Mouse (Mus musculus) left cerebral cortex, postnatal 14 days (tissue): Measurements from ENCODE around the gene Lipe. TPM values are rescaled to one million over a fixed set of nuclear protein-coding genes. Genes with fewer than 3 reads are reported as not detected.
A peak's percentile ranks its signal among the peaks of the same experiment; 100 is the strongest.

Experiments
- DNase-seq, 2 experiments: peaks; one replicate each; pipeline ENCODE4 v3.0.0; 2021 to 2022; ENCODE audit warnings: low spot score in 2 of 2, mixed read lengths in 1 of 2
- intact Hi-C: fragments of 180-260 bp; cut with DNase I; formaldehyde crosslinking; loops from one replicate; pipeline ENCODE4 v1.15.1; 2025
- total RNA-seq, 2 experiments: library from RNA; stranded (reverse); gene quantifications; 2 replicates each; pipeline ENCODE4 v1.2.3; 2021

Gene Lipe
- total RNA-seq, 2 experiments from 2014 or later, result 5.6 to 6.3 TPM

GRCm38 (mm10) chr7:25390054-25390770 is 8.3 kb downstream of the Lipe start:
- no peak for DNase-seq
- intact Hi-C loops, result no loop called here

DNA sequence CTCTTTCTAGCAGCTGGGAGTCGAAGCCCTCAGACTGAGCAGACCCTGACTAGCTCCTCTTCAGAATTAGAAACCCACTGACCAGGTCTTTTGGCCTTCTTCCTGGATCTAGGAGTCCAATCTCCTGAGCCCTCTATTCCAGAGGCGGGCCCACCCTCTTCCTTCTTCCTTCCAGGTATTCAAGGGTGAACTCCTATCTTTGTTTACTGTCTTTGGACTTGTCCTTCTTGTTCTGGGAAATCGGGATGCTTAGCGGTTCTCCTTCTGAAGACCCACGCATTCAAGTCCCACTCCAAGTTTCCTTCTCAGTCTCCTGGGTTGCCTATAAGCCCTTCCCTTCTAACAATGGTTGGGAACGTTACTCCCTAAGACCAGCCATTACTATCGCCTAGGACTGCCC is 9.6 kb downstream of the Lipe start:
- DNase-seq, result no peak
- intact Hi-C loops, result no loop called here

GRCm38 (mm10) chr7:25387811-25388440 is 10.6 kb downstream of the Lipe start:
- DNase-seq, result no peak
- intact Hi-C loops, result no loop called here

GRCm38 (mm10) chr7:25385850-25386555 is 12.5 kb downstream of the Lipe start:
- peak; percentile 48 to 65 for DNase-seq
- intact Hi-C loops, result no loop called here

DNA sequence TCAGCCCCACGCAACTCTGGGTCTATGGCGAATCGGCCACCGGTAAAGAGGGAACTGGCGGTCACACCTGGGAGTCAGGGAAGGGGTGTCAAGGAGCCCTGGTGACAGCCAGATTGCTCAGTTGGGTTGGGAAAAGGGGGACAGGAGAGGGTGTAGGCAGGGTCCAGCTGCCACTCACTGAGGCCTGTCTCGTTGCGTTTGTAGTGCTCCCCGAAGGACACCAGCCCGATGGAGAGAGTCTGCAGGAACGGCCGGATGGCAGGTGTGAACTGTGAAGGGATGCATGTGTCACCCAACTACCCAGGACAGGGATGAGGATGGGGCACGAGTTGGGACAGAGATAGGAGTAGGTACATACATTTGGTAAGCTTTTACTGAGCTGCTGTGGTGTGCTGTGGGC is 13.3 kb downstream of the Lipe start:
- intact Hi-C loops, result no loop called here
- no peak for DNase-seq

DNA sequence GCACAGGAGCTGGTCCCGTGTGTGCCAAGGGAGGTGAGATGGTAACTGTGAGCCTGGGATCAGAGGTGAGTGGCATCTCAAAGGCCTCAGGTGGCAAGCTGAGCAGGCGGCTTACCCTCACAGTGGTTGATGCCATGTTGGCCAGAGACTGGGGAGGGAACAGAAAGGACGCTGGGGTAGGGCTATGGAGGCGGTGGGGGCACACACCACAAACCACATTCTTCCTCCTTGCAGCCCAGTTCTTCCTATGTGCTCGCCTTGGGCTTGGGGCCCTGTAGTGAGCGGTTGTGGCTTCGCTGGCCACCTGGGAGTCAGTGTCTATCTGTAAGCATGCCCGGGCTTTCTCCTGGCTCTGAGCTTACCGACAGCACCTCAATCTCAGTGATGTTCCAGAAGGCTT is 13.7 kb downstream of the Lipe start:
- intact Hi-C loops, result no loop called here
- DNase-seq, result no peak

- DNase-seq, result no peak
- intact Hi-C loops, result no loop called here
These were observed 14.2 kb downstream of the Lipe start for GRCm38 (mm10) chr7:25384318-25384717.

GRCm38 (mm10) chr7:25383891-25384290 is 14.6 kb downstream of the Lipe start:
- no peak for DNase-seq
- intact Hi-C loops, result no loop called here

DNA sequence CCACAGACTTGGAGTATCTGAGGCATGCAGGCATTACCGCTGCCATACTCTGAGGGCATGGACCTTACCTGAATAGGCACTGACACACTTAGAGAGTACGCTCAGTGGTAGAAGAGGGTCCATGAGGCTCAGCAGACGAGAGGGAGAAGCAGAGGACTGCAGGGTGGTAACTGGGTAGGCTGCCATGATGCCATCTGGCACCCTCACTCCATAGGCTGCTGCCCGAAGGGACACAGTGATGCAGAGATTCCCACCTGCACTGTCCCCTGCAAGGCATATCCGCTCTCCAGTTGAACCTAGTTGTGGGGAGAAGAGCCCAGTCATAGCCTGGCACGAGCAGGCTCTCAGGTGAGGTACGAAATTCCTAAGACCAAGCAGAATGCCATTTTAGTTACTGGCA is 15.1 kb downstream of the Lipe start:
- intact Hi-C loops, result no loop called here
- DNase-seq, result no peak

DNA sequence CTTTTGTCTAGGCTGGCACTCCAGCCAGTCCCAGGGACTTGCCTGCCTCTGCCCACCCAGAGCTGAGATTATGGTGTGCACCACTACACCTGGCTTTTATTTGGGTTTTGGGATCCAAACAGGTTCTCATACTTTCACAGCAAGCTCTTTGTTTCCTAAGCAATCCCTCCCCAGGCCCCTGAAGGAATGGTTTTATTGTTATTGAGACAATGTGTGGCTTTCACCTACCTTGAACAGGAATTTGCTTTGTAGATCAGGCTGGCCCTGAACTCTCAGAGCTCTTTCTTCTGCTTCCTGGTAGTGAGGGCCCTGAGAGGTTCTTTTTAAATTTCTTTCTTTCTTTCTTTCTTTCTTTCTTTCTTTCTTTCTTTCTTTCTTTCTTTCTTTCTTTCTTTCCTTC is 16.0 kb downstream of the Lipe start:
- DNase-seq, result no peak
- intact Hi-C loops, result no loop called here

DNA sequence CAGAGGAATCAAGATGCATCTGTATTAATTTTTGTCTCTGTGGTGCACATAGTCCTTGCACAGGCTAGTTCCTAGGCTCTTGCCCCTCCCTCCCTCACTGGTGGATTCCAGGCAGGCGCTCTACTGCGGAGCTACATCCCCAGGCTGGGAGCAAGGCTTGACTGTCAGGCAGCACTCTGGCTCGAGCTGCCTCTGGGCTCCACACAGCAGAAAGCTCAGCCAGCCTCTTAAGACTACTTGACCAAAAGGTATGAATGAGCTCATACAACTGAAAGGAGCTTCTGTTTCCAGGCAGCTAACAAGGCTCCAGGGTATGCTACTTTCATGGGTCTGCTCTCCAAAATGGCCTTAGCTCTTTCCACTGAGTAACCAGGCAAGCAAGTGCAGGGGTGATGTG is 17.2 kb downstream of the Lipe start:
- DNase-seq, result no peak
- intact Hi-C loops, result no loop called here

DNA sequence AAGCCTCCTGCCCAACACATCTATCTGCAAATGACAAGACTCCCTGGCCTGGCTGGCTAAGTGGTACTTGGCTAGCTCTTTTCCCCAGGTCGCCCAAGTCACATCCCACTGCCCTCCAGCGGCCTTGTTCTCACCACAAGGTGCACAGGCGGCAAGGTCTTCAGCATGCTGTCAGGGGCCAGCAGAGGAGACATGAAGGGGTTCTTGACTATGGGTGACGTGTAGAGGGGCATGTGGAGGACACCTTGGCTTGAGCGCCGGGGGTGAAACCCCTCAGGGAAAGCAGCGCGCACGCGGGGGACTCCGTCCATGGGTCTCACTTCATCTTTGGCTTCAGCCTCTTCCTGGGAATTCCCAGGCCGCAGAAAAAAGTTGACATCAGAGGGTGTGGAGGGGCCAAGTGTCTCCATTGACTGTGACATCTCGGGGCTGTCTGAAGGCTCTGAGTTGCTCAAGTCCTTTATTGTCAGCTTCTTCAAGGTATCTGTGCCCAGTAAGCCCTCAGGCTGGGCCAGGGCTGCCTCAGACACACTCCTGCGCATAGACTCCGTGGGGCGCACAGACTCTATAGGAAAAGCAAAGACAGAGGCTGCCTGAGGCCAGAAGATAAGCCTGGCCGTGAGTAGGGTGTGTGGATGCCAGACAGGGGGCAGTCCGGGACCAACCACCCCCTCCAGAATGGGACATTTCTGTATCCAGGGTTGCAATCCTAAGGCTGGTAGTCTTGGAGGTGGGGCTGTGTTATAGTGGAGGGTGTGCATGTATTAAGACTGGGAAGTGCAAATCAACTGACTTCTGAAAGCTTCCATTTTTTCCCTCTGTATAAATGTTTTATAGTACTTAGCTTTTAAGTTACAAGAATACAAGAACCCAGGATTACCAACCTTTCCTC is 17.9 kb downstream of the Lipe start:
- intact Hi-C loops, result no loop called here

DNA sequence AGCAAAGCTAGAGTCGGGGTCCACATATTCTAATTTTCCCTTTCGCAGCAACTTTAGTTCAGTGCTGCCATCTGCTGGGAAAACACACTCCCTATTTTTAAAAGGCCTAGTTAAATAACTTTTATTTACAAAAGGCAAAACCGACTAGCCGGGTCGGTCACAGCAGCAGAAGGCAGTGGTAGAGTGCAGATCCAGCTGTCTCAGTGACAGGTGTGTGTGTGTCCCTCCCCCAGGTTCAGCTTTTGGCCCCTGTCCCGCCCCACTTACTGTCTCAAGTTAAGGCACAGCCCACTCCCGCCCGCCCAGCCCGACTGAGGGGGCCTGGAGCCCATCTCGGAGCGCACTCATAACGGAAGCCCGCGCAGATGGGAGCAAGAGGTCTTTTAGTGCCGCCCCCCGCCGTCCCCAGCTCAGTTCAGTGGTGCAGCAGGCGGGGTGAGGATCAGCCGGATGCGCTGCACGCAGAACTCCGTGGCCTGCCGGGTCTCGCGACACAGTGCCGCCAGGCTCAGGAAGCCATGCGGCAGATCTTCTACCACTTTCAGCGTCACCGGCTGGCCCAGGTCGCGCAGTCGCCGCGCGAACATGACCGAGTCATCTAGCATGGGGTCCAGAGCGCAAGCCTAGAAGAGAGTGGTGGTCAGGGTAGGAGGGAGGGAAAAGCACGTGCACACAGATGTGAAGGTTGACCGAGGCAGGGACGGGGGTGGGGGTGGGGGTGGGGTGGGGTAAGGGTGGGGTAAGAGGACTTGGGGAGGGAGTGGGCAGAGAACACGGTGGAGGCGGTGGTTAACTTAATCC is 18.8 kb downstream of the Lipe start:
- intact Hi-C loops, result loop anchor here (5.0 kb wide), 1 partner anchor 57 kb away; no protein-coding TSS in a partner anchor
- peak; percentile 54 to 60 for DNase-seq

More for the DNA sequence above, 17.9 kb downstream of the Lipe start:
- DNase-seq, result no peak

DNA sequence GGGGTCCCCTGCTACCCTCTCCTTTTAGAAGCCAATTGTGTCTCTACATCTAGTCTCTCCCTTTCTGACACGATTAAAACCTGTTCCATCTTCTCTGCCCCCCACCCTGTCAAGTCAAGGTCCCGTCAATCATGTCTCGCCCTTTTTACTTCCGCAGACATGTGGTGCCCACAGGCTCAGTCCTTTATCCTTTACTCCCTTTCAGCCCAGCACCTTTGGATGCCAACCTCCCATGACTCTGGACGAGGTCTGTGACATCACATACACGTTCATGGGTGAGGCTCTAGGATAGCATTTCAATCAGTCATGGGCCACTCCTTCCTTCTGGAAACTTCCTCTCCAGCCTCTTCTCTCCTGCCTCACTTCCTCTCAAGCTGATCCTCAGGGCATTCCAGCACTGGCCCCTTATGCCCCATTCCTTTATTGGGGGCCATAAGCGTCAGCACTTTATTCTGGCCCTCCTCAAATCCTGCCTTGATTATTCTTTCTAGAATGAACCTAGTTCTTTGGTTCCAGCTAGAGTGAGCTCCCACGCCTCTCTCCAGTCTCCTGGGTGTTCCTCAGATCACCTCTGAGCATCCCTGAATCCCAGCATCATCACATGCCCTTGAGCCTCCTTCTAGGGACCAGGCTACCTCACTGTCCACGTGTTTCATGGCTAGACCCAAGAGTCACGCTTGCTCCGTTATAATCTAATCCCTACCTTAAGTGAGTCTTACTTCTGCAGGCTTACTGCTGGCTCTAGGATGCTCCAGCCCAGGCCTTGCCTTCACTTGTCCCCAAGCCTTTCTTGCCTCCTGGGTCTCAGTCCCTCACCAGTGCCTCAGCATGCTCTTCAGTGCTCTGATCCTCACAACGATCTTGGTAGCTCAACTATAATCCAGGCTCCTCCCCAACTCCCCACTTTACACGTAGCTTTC is 20.1 kb downstream of the Lipe start:
- intact Hi-C loops, result loop anchor here (5.0 kb wide), 1 partner anchor 56 kb away; no protein-coding TSS in a partner anchor
- no peak for DNase-seq

- no peak for DNase-seq
These were observed 21.3 kb downstream of the Lipe start for GRCm38 (mm10) chr7:25377100-25377700.

GRCm38 (mm10) chr7:25376556-25376955 is 22.0 kb downstream of the Lipe start:
- intact Hi-C loops, result loop anchor here (5.0 kb wide), 1 partner anchor 54 kb away; no protein-coding TSS in a partner anchor
- peak; percentile 93 to 94 for DNase-seq

More at GRCm38 (mm10) chr7:25377100-25377700, 21.3 kb downstream of the Lipe start:
- intact Hi-C loops, result loop anchor here (5.0 kb wide), 1 partner anchor 55 kb away; no protein-coding TSS in a partner anchor

- DNase-seq, result no peak
These were observed 26.1 kb downstream of the Lipe start for GRCm38 (mm10) chr7:25372441-25372840.

More at GRCm38 (mm10) chr7:25372441-25372840, 26.1 kb downstream of the Lipe start:
- intact Hi-C loops, result no loop called here
